Mouse (Mus musculus) gonadal fat pad, adult 2 months (tissue): Measurements from ENCODE around the gene Polr3gl. TPM values are rescaled to one million over a fixed set of nuclear protein-coding genes. Genes with fewer than 3 reads are reported as not detected.

Source experiments
- DNase-seq: peaks from one replicate; pipeline ENCODE4 v3.0.0-alpha.2; 2012; ENCODE audit warnings: low read depth
- polyA plus RNA-seq: library from polyadenylated mRNA; depleted of rRNA; stranded (reverse); fragments of >200 nt; gene quantifications from 2 replicates; pipeline ENCODE4 v1.2.3, GENCODE M21; 2012

Polr3gl gene
- polyA plus RNA-seq, 1 experiment: 12.6 TPM

- no peak for DNase-seq
Observed at GRCm38 (mm10) chr3:96598156-96599068, 4.4 kb upstream of the Polr3gl start.

GRCm38 (mm10) chr3:96597435-96597891, 3.5 kb upstream of the Polr3gl start:
- DNase-seq: no peak

- DNase-seq: no peak
Observed at GRCm38 (mm10) chr3:96596855-96597254, 2.9 kb upstream of the Polr3gl start.

GRCm38 (mm10) chr3:96596228-96596707, 2.3 kb upstream of the Polr3gl start, which contains the start of gene Ankrd34a:
Gene Ankrd34a, plus strand, starts transcription at chr3:96596636.
- no peak for DNase-seq

GRCm38 (mm10) chr3:96595661-96596060, 1.7 kb upstream of the Polr3gl start:
- DNase-seq: no peak

GRCm38 (mm10) chr3:96594851-96595250, 870 bp upstream of the Polr3gl start:
- no peak for DNase-seq

GRCm38 (mm10) chr3:96593374-96593773, 607 bp downstream of the Polr3gl start:
- DNase-seq: no peak

GRCm38 (mm10) chr3:96590657-96591056, 3.3 kb downstream of the Polr3gl start:
- no peak for DNase-seq

- DNase-seq: no peak
Observed at GRCm38 (mm10) chr3:96583386-96583785, 10.6 kb downstream of the Polr3gl start.

GRCm38 (mm10) chr3:96581771-96582515, 12.0 kb downstream of the Polr3gl start:
- no peak for DNase-seq

- no peak for DNase-seq
Observed at GRCm38 (mm10) chr3:96581141-96581540, 12.8 kb downstream of the Polr3gl start.

- DNase-seq: no peak
Observed at GRCm38 (mm10) chr3:96579885-96580454, 14.0 kb downstream of the Polr3gl start.

GRCm38 (mm10) chr3:96579239-96579750, 14.7 kb downstream of the Polr3gl start:
- no peak for DNase-seq

GRCm38 (mm10) chr3:96578561-96579238, 15.3 kb downstream of the Polr3gl start:
- no peak for DNase-seq

- DNase-seq: no peak
Observed at GRCm38 (mm10) chr3:96577566-96577965, 16.4 kb downstream of the Polr3gl start.

- no peak for DNase-seq
Observed at GRCm38 (mm10) chr3:96576690-96577541, 17.1 kb downstream of the Polr3gl start, which contains the start of gene Gm16253. Gene Gm16253, plus strand, starts transcription at chr3:96576984.

- DNase-seq: no peak
Observed at GRCm38 (mm10) chr3:96576005-96576658, 17.8 kb downstream of the Polr3gl start.

- DNase-seq: no peak
Observed at GRCm38 (mm10) chr3:96575272-96575984, 18.6 kb downstream of the Polr3gl start.
